Mouse (Mus musculus): ENCODE measurements around the gene Gmeb1.
"Not testable (repeated sequence)": the region's sequence is repeated elsewhere in the genome, so short reads cannot be mapped to it uniquely, and the experiment has no call there.

GRCm38 (mm10) chr4:132218439-132218838 lies 43.0 kb downstream of the Gmeb1 start:
- TF ChIP-seq CTCF (IDR thresholded peaks at IDR 0.05; ENCODE audit: extremely low read depth, insufficient read length, insufficient replicate concordance, low read depth, low read length); POLR2A (IDR thresholded peaks at IDR 0.05; ENCODE audit: low read depth, low read length): not testable (repeated sequence)
